Mouse (Mus musculus) heart, embryonic 15.5 days (tissue): ENCODE measurements around the gene Catsperg1. TPM values are rescaled to one million over a fixed set of nuclear protein-coding genes. Genes with fewer than 3 reads are reported as not detected.

Source experiments
- polyA plus RNA-seq: library from polyadenylated mRNA; unstranded; fragments of >200 nt; fragmentation: Nextera tagmentation; extraction: Ambion mirVana; gene quantifications from 2 replicates; pipeline ENCODE4 v1.2.1, GENCODE M21; 2015

The Catsperg1 gene
- polyA plus RNA-seq, 1 experiment from 2014 or later: 0.25 TPM

Other genes starting within 250 kb of the Catsperg1 start
- gene Eif3k, start 232.2 kb downstream of the Catsperg1 start, polyA plus RNA-seq: 239 and 261 TPM in 2 replicates
- gene Map4k1, start 232.0 kb downstream of the Catsperg1 start, polyA plus RNA-seq: 2.8 and 7.6 TPM in 2 replicates
- 0.09 and 0.15 TPM in 2 replicates for gene Ryr1, start 88.9 kb downstream of the Catsperg1 start, polyA plus RNA-seq
- 0.39 and 0.90 TPM in 2 replicates for gene Rasgrp4, start 79.2 kb downstream of the Catsperg1 start, polyA plus RNA-seq
- gene Fam98c, start 57.8 kb downstream of the Catsperg1 start, polyA plus RNA-seq: 15.6 and 19.9 TPM in 2 replicates
- gene Ggn, start 43.8 kb downstream of the Catsperg1 start, polyA plus RNA-seq: 0.28 and 0.53 TPM in 2 replicates
- 1.2 and 1.5 TPM in 2 replicates for gene Spred3, start 43.6 kb downstream of the Catsperg1 start, polyA plus RNA-seq
- gene Psmd8, start 33.3 kb downstream of the Catsperg1 start, polyA plus RNA-seq: 204 and 207 TPM in 2 replicates
- gene Kcnk6, start 18.5 kb upstream of the Catsperg1 start, polyA plus RNA-seq: 1.4 and 2.0 TPM in 2 replicates
- 98.2 and 107 TPM in 2 replicates for gene Yif1b, start 24.3 kb upstream of the Catsperg1 start, polyA plus RNA-seq
- 6.3 and 7.1 TPM in 2 replicates for gene 2200002D01Rik, start 34.4 kb upstream of the Catsperg1 start, polyA plus RNA-seq
- gene Spint2, start 67.9 kb upstream of the Catsperg1 start, polyA plus RNA-seq: 77.9 and 125 TPM in 2 replicates
- gene Ppp1r14a, start 75.3 kb upstream of the Catsperg1 start, polyA plus RNA-seq: 17.0 and 20.8 TPM in 2 replicates
- 2.6 and 3.9 TPM in 2 replicates for gene Dpf1, start 89.9 kb upstream of the Catsperg1 start, polyA plus RNA-seq